Mouse (Mus musculus) ES-E14 (cell line): Measurements from ENCODE around the gene Eif4e3.

Experiments
- CHD2 ChIP-seq: IDR thresholded peaks from 2 replicates; pipeline ENCODE4 v1.6.1; 2014; ENCODE audit warnings: mild to moderate bottlenecking, low read depth, low read length, inconsistent platforms
- ZC3H11A ChIP-seq: IDR thresholded peaks from 2 replicates; pipeline ENCODE4 v1.6.1; 2012; ENCODE audit warnings: low read depth, mild to moderate bottlenecking, inconsistent platforms, low read length, borderline replicate concordance

DNA sequence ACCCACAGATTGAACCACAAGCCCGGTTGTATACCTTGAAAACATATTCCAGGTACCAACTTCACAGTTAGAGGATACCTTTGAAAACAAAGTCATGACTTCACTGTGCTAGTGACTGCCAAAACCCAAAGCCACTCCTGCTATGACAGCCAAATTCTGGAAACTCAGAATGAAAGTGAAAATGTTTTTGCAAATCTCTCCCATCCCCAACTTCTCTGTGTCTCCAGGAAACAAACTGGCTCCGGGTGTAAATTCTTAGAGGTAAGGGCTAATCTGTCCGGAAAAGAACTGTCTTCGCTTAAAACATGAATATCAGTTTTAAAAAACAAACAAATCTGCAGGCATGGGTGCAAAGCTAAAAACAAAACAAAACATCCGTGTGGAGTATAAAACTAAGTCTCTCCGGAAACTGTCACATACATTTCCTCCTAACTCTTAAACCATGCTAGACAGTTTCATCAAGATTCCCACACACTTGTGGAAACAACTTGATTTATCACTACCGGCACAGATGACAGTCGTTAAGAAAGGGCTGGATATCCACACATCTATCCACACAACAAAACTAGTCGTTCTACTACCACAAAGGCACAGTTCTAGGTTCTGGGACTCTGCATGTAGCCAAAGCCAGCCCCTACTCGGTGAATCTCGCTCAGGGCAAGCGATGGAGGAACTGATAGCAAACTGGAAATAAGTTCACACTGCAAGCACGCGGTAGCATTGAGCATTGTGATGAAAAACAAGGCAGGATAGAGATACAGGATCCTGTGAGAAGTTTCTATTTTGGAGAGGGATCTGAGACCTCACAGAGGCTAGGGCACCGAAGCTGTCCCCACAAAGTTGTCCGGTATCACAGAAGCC is 884 bp downstream of the Eif4e3 start:
- TF ChIP-seq CHD2 (no peak), ZC3H11A (no peak)
